Mouse (Mus musculus): ENCODE measurements around the gene Gstt2. TPM values are rescaled to one million over a fixed set of nuclear protein-coding genes. Genes with fewer than 3 reads are reported as not detected.
A peak's percentile ranks its signal among the peaks of the same experiment; 100 is the strongest.
"Not testable (repeated sequence)": the region's sequence is repeated elsewhere in the genome, so short reads cannot be mapped to it uniquely, and the experiment has no call there.

Gstt2 gene
- polyA plus RNA-seq, 1 experiment from 2014 or later, result 6.0 TPM

GRCm38 (mm10) chr10:75848382-75848781 lies 11.2 kb upstream of the Gstt2 start:
- ATAC-seq (no peak), DNase-seq (ENCODE audit: low spot score) (no peak)
- 38% methylated on average over 3 of the region's 3 CpGs for WGBS
- Histone ChIP-seq H3K27me3 (replicated peaks; ENCODE audit: control insufficient read depth, insufficient read depth, low read length) (no peaks in the 10 kb centered on the region), H3K4me2 (ENCODE audit: low read length) (no peak overlapping the region), H3K27ac (ENCODE audit: low read depth, low read length) (no peak overlapping the region), H3K4me1 (ENCODE audit: control insufficient read depth, insufficient read depth, low read length) (no peaks in the 10 kb centered on the region), H3K9me3 (replicated peaks; ENCODE audit: control insufficient read depth, low read length) (no peaks in the 10 kb centered on the region), H3K9ac (ENCODE audit: low read length) (no peak overlapping the region), H3K36me3 (ENCODE audit: control insufficient read depth, insufficient read depth, low read length) (no peaks in the 10 kb centered on the region), H3K4me3 (ENCODE audit: low read depth, low read length) (no peak overlapping the region)

GRCm38 (mm10) chr10:75845306-75845930 lies 8.2 kb upstream of the Gstt2 start:
- Histone ChIP-seq H3K9ac (ENCODE audit: low read length) (no peak overlapping the region), H3K9me3 (replicated peaks; ENCODE audit: control insufficient read depth, low read length) (no peaks in the 10 kb centered on the region), H3K4me3 (ENCODE audit: low read depth, low read length) (no peak overlapping the region), H3K27me3 (replicated peaks; ENCODE audit: control insufficient read depth, insufficient read depth, low read length) (no peaks in the 10 kb centered on the region), H3K27ac (ENCODE audit: low read depth, low read length) (no peak overlapping the region), H3K4me2 (ENCODE audit: low read length) (no peak overlapping the region), H3K4me1 (ENCODE audit: control insufficient read depth, insufficient read depth, low read length) (no peaks in the 10 kb centered on the region), H3K36me3 (ENCODE audit: control insufficient read depth, insufficient read depth, low read length) (no peaks in the 10 kb centered on the region)
- ATAC-seq (no peak), DNase-seq (ENCODE audit: low spot score) (no peak)
- WGBS, result 85% methylated on average over 6 of the region's 6 CpGs

GRCm38 (mm10) chr10:75844800-75845199 lies 7.6 kb upstream of the Gstt2 start:
- Histone ChIP-seq H3K27me3 (replicated peaks; ENCODE audit: control insufficient read depth, insufficient read depth, low read length) (no peaks in the 10 kb centered on the region), H3K27ac (ENCODE audit: low read depth, low read length) (no peak overlapping the region), H3K4me2 (ENCODE audit: low read length) (no peak overlapping the region), H3K4me1 (ENCODE audit: control insufficient read depth, insufficient read depth, low read length) (no peaks in the 10 kb centered on the region), H3K36me3 (ENCODE audit: control insufficient read depth, insufficient read depth, low read length) (no peaks in the 10 kb centered on the region), H3K4me3 (ENCODE audit: low read depth, low read length) (no peak overlapping the region), H3K9me3 (replicated peaks; ENCODE audit: control insufficient read depth, low read length) (no peaks in the 10 kb centered on the region), H3K9ac (ENCODE audit: low read length) (no peak overlapping the region)
- 45% methylated on average over 1 of the region's 1 CpGs for WGBS
- no peak for ATAC-seq
- no peak for DNase-seq (ENCODE audit: low spot score)

- WGBS, result 85% methylated on average over 6 of the region's 6 CpGs
- H3K36me3 ChIP-seq (ENCODE audit: control insufficient read depth, insufficient read depth, low read length); H3K9me3 ChIP-seq (replicated peaks; ENCODE audit: control insufficient read depth, low read length); H3K4me2 ChIP-seq (ENCODE audit: low read length); H3K27ac ChIP-seq (ENCODE audit: low read depth, low read length); ATAC-seq; H3K4me3 ChIP-seq (ENCODE audit: low read depth, low read length); H3K4me1 ChIP-seq (ENCODE audit: control insufficient read depth, insufficient read depth, low read length); H3K27me3 ChIP-seq (replicated peaks; ENCODE audit: control insufficient read depth, insufficient read depth, low read length); DNase-seq (ENCODE audit: low spot score); H3K9ac ChIP-seq (ENCODE audit: low read length): not testable (repeated sequence)
Observed at GRCm38 (mm10) chr10:75843898-75844297, 6.7 kb upstream of the Gstt2 start.

GRCm38 (mm10) chr10:75839092-75839491 lies 1.9 kb upstream of the Gstt2 start:
- no peaks in the 10 kb centered on the region for H3K36me3 ChIP-seq (ENCODE audit: control insufficient read depth, insufficient read depth, low read length)
- no peak overlapping the region for H3K27ac ChIP-seq (ENCODE audit: low read depth, low read length)
- H3K9me3 ChIP-seq (replicated peaks; ENCODE audit: control insufficient read depth, low read length), result no peaks in the 10 kb centered on the region
- DNase-seq (ENCODE audit: low spot score) (no peak), ATAC-seq (no peak)
- no peak overlapping the region for H3K9ac ChIP-seq (ENCODE audit: low read length)
- whole genome bisulfite sequencing, result 85% methylated on average over 10 of the region's 10 CpGs
- no peaks in the 10 kb centered on the region for H3K27me3 ChIP-seq (replicated peaks; ENCODE audit: control insufficient read depth, insufficient read depth, low read length)
- no peak overlapping the region for H3K4me2 ChIP-seq (ENCODE audit: low read length)
- H3K4me1 ChIP-seq (ENCODE audit: control insufficient read depth, insufficient read depth, low read length), result peaks cover 9% of the 10 kb centered on the region; the same call in 1 of the 2 replicates
- no peak overlapping the region for H3K4me3 ChIP-seq (ENCODE audit: low read depth, low read length)

- Histone ChIP-seq H3K4me1 (ENCODE audit: control insufficient read depth, insufficient read depth, low read length) (peaks cover 9% of the 10 kb centered on the region; the same call in 1 of the 2 replicates), H3K27ac (ENCODE audit: low read depth, low read length) (no peak overlapping the region), H3K27me3 (replicated peaks; ENCODE audit: control insufficient read depth, insufficient read depth, low read length) (no peaks in the 10 kb centered on the region; the same call in 1 of the 2 replicates), H3K9me3 (replicated peaks; ENCODE audit: control insufficient read depth, low read length) (no peaks in the 10 kb centered on the region), H3K4me3 (ENCODE audit: low read depth, low read length) (no peak overlapping the region), H3K4me2 (ENCODE audit: low read length) (peak overlapping the region; percentile 45), H3K36me3 (ENCODE audit: control insufficient read depth, insufficient read depth, low read length) (no peaks in the 10 kb centered on the region), H3K9ac (ENCODE audit: low read length) (peak overlapping the region; percentile 38; the same call in 1 of the 2 replicates)
- WGBS, result 23% methylated on average over 8 of the region's 10 CpGs
- DNase-seq (ENCODE audit: low spot score) (no peak), ATAC-seq (no peak)
Observed at GRCm38 (mm10) chr10:75835761-75836531, 1.3 kb downstream of the Gstt2 start.

- H3K4me3 ChIP-seq (ENCODE audit: low read depth, low read length), result peak overlapping the region; percentile 8; the same call in 1 of the 2 replicates
- H3K4me2 ChIP-seq (ENCODE audit: low read length), result peak overlapping the region; percentile 45
- peaks cover 9% of the 10 kb centered on the region; the same call in 1 of the 2 replicates for H3K4me1 ChIP-seq (ENCODE audit: control insufficient read depth, insufficient read depth, low read length)
- H3K36me3 ChIP-seq (ENCODE audit: control insufficient read depth, insufficient read depth, low read length), result no peaks in the 10 kb centered on the region
- 1% methylated on average over 10 of the region's 10 CpGs for WGBS
- ATAC-seq (no peak), DNase-seq (ENCODE audit: low spot score) (no peak)
- no peaks in the 10 kb centered on the region; the same call in 1 of the 2 replicates for H3K27me3 ChIP-seq (replicated peaks; ENCODE audit: control insufficient read depth, insufficient read depth, low read length)
- H3K9ac ChIP-seq (ENCODE audit: low read length), result peak overlapping the region; percentile 38; the same call in 1 of the 2 replicates
- no peaks in the 10 kb centered on the region for H3K9me3 ChIP-seq (replicated peaks; ENCODE audit: control insufficient read depth, low read length)
- H3K27ac ChIP-seq (ENCODE audit: low read depth, low read length), result no peak overlapping the region
Observed at GRCm38 (mm10) chr10:75835307-75835706, 1.9 kb downstream of the Gstt2 start.

- Histone ChIP-seq H3K27me3 (replicated peaks; ENCODE audit: control insufficient read depth, insufficient read depth, low read length) (no peaks in the 10 kb centered on the region; the same call in 1 of the 2 replicates), H3K9me3 (replicated peaks; ENCODE audit: control insufficient read depth, low read length) (no peaks in the 10 kb centered on the region), H3K36me3 (ENCODE audit: control insufficient read depth, insufficient read depth, low read length) (no peaks in the 10 kb centered on the region), H3K4me3 (ENCODE audit: low read depth, low read length) (peak overlapping the region; percentile 29), H3K4me2 (ENCODE audit: low read length) (peak overlapping the region; percentile 56), H3K4me1 (ENCODE audit: control insufficient read depth, insufficient read depth, low read length) (peaks cover 9% of the 10 kb centered on the region; the same call in 1 of the 2 replicates), H3K9ac (ENCODE audit: low read length) (peak overlapping the region; percentile 49; the same call in 1 of the 2 replicates), H3K27ac (ENCODE audit: low read depth, low read length) (no peak overlapping the region)
- DNase-seq (ENCODE audit: low spot score), result no peak
- no peak for ATAC-seq
- WGBS, result 11% methylated on average over 9 of the region's 9 CpGs
Observed at GRCm38 (mm10) chr10:75834721-75835120, 2.5 kb downstream of the Gstt2 start.

- WGBS, result 2% methylated on average over 21 of the region's 21 CpGs
Observed at GRCm38 (mm10) chr10:75834250-75834649, 3.0 kb downstream of the Gstt2 start.

More at GRCm38 (mm10) chr10:75834250-75834649, 3.0 kb downstream of the Gstt2 start:
- ATAC-seq, result no peak
- Histone ChIP-seq H3K27ac (ENCODE audit: low read depth, low read length) (no peak overlapping the region), H3K27me3 (replicated peaks; ENCODE audit: control insufficient read depth, insufficient read depth, low read length) (no peaks in the 10 kb centered on the region; the same call in 1 of the 2 replicates), H3K9me3 (replicated peaks; ENCODE audit: control insufficient read depth, low read length) (no peaks in the 10 kb centered on the region), H3K9ac (ENCODE audit: low read length) (peak overlapping the region; percentile 49; the same call in 1 of the 2 replicates), H3K36me3 (ENCODE audit: control insufficient read depth, insufficient read depth, low read length) (no peaks in the 10 kb centered on the region), H3K4me1 (ENCODE audit: control insufficient read depth, insufficient read depth, low read length) (peaks cover 9% of the 10 kb centered on the region; the same call in 1 of the 2 replicates), H3K4me3 (ENCODE audit: low read depth, low read length) (peak overlapping the region; percentile 29), H3K4me2 (ENCODE audit: low read length) (peak overlapping the region; percentile 56)
- peak; percentile 65 for DNase-seq (ENCODE audit: low spot score)

Measured in forebrain, embryonic 14.5 days (tissue).